Mouse (Mus musculus): ENCODE data around the gene Fcho2. TPM values are rescaled to one million over a fixed set of nuclear protein-coding genes. Genes with fewer than 3 reads are reported as not detected.

Fcho2 gene
- polyA plus RNA-seq (2017; shearing (Covaris generic)): 76.6 TPM

GRCm38 (mm10) chr13:98815147-98815785 is at the start of gene Fcho2:
TSS of gene Fcho2 (minus strand) at chr13:98815449.

DNA sequence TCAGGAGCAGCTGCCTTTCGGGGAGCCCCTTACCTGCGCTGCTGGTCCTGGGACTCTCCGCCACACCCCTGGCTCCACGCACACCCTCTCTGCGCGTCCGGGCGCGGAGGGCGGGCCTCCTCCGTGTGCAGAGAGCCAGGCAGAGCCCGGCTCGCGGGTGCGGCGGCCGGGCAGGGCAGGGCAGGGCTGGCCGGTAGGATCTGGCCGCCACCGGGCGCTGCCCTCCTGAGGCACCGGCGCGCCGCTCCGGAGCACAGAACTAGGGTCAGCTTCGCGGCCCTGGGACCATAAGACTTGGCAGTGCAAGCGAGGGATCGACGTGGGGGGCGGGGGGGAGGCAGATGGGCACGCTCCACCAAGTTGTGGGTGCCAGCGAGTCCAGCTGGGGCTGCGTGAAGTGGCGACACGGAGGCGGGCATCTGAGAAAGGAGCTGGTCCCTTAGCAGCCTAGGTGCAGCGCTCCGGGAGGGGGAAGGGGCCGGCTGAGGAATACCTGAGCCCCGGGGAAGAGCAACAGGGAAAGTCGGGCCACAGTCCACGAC is 120.4 kb downstream of the Fcho2 start, which contains the start of gene Tmem171:
Gene Tmem171 (minus strand): TSS at position 62 of the 542 bp plus-strand sequence.

Other genes with a start within 250 kb of the Fcho2 start
- not detected for gene Tmem174, start 178.0 kb downstream of the Fcho2 start, polyA plus RNA-seq (2017; shearing (Covaris generic))
- gene Tmem171, start 120.6 kb downstream of the Fcho2 start, polyA plus RNA-seq (2017; shearing (Covaris generic)): 1.4 TPM
- 63.2 TPM for gene Tnpo1, start 110.9 kb upstream of the Fcho2 start, polyA plus RNA-seq (2017; shearing (Covaris generic))
- not detected for gene 1700024P04Rik, start 169.1 kb upstream of the Fcho2 start, polyA plus RNA-seq (2017; shearing (Covaris generic))

Measured in effector memory CD4-positive, alpha-beta T cell, adult 7 months (primary cell).